Mouse (Mus musculus): ENCODE measurements around the gene Plcl1. TPM values are rescaled to one million over a fixed set of nuclear protein-coding genes. Genes with fewer than 3 reads are reported as not detected.

The Plcl1 gene
- 1 to 10 TPM; 7.5 to 7.6 TPM for total RNA-seq (2023)

GRCm38 (mm10) chr1:55405272-55406022, at the start of gene Plcl1:
Plcl1 (plus strand) TSS chr1:55405921.

GRCm38 (mm10) chr1:55363044-55363565, 42.6 kb upstream of the Plcl1 start, which contains the start of gene Boll:
Boll (minus strand) TSS chr1:55363469.

Other genes starting within 250 kb of the Plcl1 start
- gene Rftn2, start 179.1 kb upstream of the Plcl1 start, total RNA-seq (2023): 1 to 10 TPM in 1 of 2 experiments, under 1 TPM in 1; 0.67 to 1.7 TPM
- 1 to 10 TPM; 2.4 to 2.5 TPM for gene Mars2, start 168.7 kb upstream of the Plcl1 start, total RNA-seq (2023)
- gene Boll, start 42.5 kb upstream of the Plcl1 start, total RNA-seq (2023): not detected